Mouse (Mus musculus) embryonic fibroblast, embryonic 13.5 days (primary cell): Measurements from ENCODE around the gene Ctsc.

Experiments
- CTCF ChIP-seq: IDR thresholded peaks from 2 replicates; pipeline ENCODE4 v1.5.1; 2011; ENCODE audit warnings: mild to moderate bottlenecking, control low read depth, low read length, moderate library complexity, borderline replicate concordance; ENCODE audit not compliant: insufficient read depth
- POLR2A ChIP-seq: IDR thresholded peaks from 2 replicates; pipeline ENCODE4 v1.6.1; 2011; ENCODE audit warnings: low read depth, mild to moderate bottlenecking, control low read depth, low read length, moderate library complexity

DNA sequence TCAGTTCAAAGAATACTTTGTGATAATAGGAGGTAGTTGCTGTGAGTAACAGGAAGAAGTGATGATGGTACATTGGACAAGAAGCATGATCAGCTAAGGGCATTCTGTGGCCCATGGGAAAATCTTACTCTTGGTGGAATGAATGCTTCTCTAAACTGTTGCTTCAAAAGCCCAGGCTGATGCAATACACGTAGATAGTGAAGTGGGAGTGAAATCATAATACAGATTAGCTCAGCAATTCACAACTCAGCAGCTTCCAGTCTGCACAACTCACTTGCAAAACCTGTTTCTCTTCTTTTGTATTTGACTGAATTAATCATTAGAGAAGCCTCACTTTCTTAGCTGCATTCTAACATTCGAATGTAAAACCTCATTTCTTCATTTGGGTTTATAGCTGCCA, 6.4 kb upstream of the Ctsc start:
- TF ChIP-seq CTCF (no peak), POLR2A (no peak)
